In genomic region chr9:21090972-21091706, GRCm38 (mm10) we compare ENCODE assay signal across 8 mouse cellular contexts. TPM values are rescaled to one million over a fixed set of nuclear protein-coding genes. Genes with fewer than 3 reads are reported as not detected.
DNase-seq lines count a peak whose midpoint lies in the region; ATAC-seq and TF ChIP-seq lines count a peak whose summit lies in the region.

No protein-coding gene starts in this region.

- 1% methylated on average over 24 of the region's 24 CpGs for WGBS in heart, embryonic 15.5 days
- WGBS in forebrain, postnatal 0 days, result 3% methylated on average over 24 of the region's 24 CpGs
- WGBS in liver, embryonic 15.5 days (ENCODE audit: insufficient replicate concordance), result under 1% methylated on average over 24 of the region's 24 CpGs

- peak overlapping the region; percentile 73 for H3K9ac ChIP-seq in heart, embryonic 15.5 days
- H3K9ac ChIP-seq in forebrain, postnatal 0 days, result peak overlapping the region; percentile 77
- H3K9ac ChIP-seq in liver, embryonic 15.5 days, result peak overlapping the region; percentile 66

- ATAC-seq in heart, embryonic 15.5 days (replicated peaks; ENCODE audit: insufficient number of reproducible peaks, insufficient read depth, low FRiP score, low read depth), result peak; percentile 2; the same call in 1 of the 2 replicates
- peak; percentile 1 for ATAC-seq in forebrain, postnatal 0 days
- peak; percentile 2; the same call in 1 of the 2 replicates for ATAC-seq in liver, embryonic 15.5 days (ENCODE audit: insufficient read depth)
- ATAC-seq in inflammation-experienced regulatory T-cells, adult 6 months, result no peak
- no peak for ATAC-seq in activated CD4-positive, CD25-positive, alpha-beta regulatory T cell, adult 4 months

- H3K27me3 ChIP-seq in heart, embryonic 15.5 days, result no peaks in the 10 kb centered on the region
- no peaks in the 10 kb centered on the region for H3K27me3 ChIP-seq in forebrain, postnatal 0 days (ENCODE audit: insufficient read depth, low read length)
- no peaks in the 10 kb centered on the region for H3K27me3 ChIP-seq in liver, embryonic 15.5 days

- H3K4me3 ChIP-seq in heart, embryonic 15.5 days, result peak overlapping the region; percentile 74
- H3K4me3 ChIP-seq in forebrain, postnatal 0 days (ENCODE audit: low read depth, low read length), result peak overlapping the region; percentile 71
- peak overlapping the region; percentile 76 for H3K4me3 ChIP-seq in liver, embryonic 15.5 days (replicated peaks)

- H3K4me2 ChIP-seq in heart, embryonic 15.5 days, result peak overlapping the region; percentile 85
- H3K4me2 ChIP-seq in forebrain, postnatal 0 days (ENCODE audit: low read depth), result peak overlapping the region; percentile 72
- H3K4me2 ChIP-seq in liver, embryonic 15.5 days, result peak overlapping the region; percentile 82

- H3K4me1 ChIP-seq in heart, embryonic 15.5 days (replicated peaks), result peaks cover 24% of the 10 kb centered on the region
- peaks cover 7% of the 10 kb centered on the region for H3K4me1 ChIP-seq in forebrain, postnatal 0 days (ENCODE audit: insufficient read depth)
- H3K4me1 ChIP-seq in liver, embryonic 15.5 days (replicated peaks), result peaks cover 48% of the 10 kb centered on the region

- DNase-seq in heart, adult 11 months, result no peak
- DNase-seq in Muller cell, postnatal 12 days (ENCODE audit: inconsistent ontology term), result peak; percentile 32
- DNase-seq in forebrain, postnatal 0 days, result no peak
- DNase-seq in left cerebral cortex, adult 9 months (ENCODE audit: low spot score in 2 of 2), result no peak

- peaks cover 40% of the 10 kb centered on the region for H3K36me3 ChIP-seq in heart, embryonic 15.5 days
- peaks cover 36% of the 10 kb centered on the region for H3K36me3 ChIP-seq in forebrain, postnatal 0 days (ENCODE audit: insufficient read depth)
- peaks cover 46% of the 10 kb centered on the region for H3K36me3 ChIP-seq in liver, embryonic 15.5 days (replicated peaks)

- H3K9me3 ChIP-seq in heart, embryonic 15.5 days (replicated peaks), result no peaks in the 10 kb centered on the region
- H3K9me3 ChIP-seq in forebrain, postnatal 0 days (ENCODE audit: low read length), result no peaks in the 10 kb centered on the region
- H3K9me3 ChIP-seq in liver, embryonic 15.5 days (replicated peaks), result no peaks in the 10 kb centered on the region

- no peak for TF ChIP-seq CTCF in forebrain, postnatal 0 days (IDR thresholded peaks at IDR 0.05; ENCODE audit: low read depth)

- H3K27ac ChIP-seq in heart, embryonic 15.5 days, result peak overlapping the region; percentile 90
- peak overlapping the region; percentile 89 for H3K27ac ChIP-seq in forebrain, postnatal 0 days (ENCODE audit: low read depth, low read length)
- H3K27ac ChIP-seq in liver, embryonic 15.5 days (replicated peaks), result peak overlapping the region; percentile 84

RNA-seq across cellular contexts. Expression of gene Gm38431, which starts 0.7 kb away (rescaled TPM):
- polyA plus RNA-seq in heart, embryonic 15.5 days (2015; fragmentation: Nextera tagmentation; extraction: Ambion mirVana), result 1.1 and 2.3 TPM in 2 replicates
- 0.43 and 3.4 TPM in 2 replicates for total RNA-seq in forebrain, postnatal 0 days (2014; rRNA removed)
- 0.34 and 0.44 TPM in 2 replicates for polyA plus RNA-seq in forebrain, postnatal 0 days (2015; fragmentation: Nextera tagmentation; extraction: Ambion mirVana)
- polyA plus RNA-seq in liver, embryonic 15.5 days (2015; fragmentation: Nextera tagmentation; extraction: Ambion mirVana), result 1.9 and 2.4 TPM in 2 replicates
- polyA plus RNA-seq in inflammation-experienced regulatory T-cells, adult 6 months (2017; shearing (Covaris generic)), result 1 to 10 TPM in 1 of 3 experiments, under 1 TPM in 1, not detected in 1; 0.31 to 8.4 TPM
- polyA plus RNA-seq in activated CD4-positive, CD25-positive, alpha-beta regulatory T cell, adult 4 months (2017; shearing (Covaris generic)), result 1 to 10 TPM in 1 of 2 experiments, under 1 TPM in 1; 0.67 to 3.2 TPM

RNA-seq across cellular contexts. Expression of gene Raver1, which starts 0.7 kb away (rescaled TPM):
- polyA plus RNA-seq in heart, embryonic 15.5 days (2015; fragmentation: Nextera tagmentation; extraction: Ambion mirVana), result 33.5 and 53.2 TPM in 2 replicates
- total RNA-seq in forebrain, postnatal 0 days (2014; rRNA removed), result 24.5 and 40.3 TPM in 2 replicates
- polyA plus RNA-seq in forebrain, postnatal 0 days (2015; fragmentation: Nextera tagmentation; extraction: Ambion mirVana), result 23.2 and 24.3 TPM in 2 replicates
- polyA plus RNA-seq in liver, embryonic 15.5 days (2015; fragmentation: Nextera tagmentation; extraction: Ambion mirVana), result 21.7 and 23.4 TPM in 2 replicates
- polyA plus RNA-seq in inflammation-experienced regulatory T-cells, adult 6 months (2017; shearing (Covaris generic)), result 10 to 100 TPM; 16.6 to 23.9 (median 21.3) TPM
- 10 to 100 TPM; 22.8 to 25.1 TPM for polyA plus RNA-seq in activated CD4-positive, CD25-positive, alpha-beta regulatory T cell, adult 4 months (2017; shearing (Covaris generic))

RNA-seq across cellular contexts. Expression of gene Fdx1l, which starts 17.7 kb away (rescaled TPM):
- 42.9 and 52.3 TPM in 2 replicates for polyA plus RNA-seq in heart, embryonic 15.5 days (2015; fragmentation: Nextera tagmentation; extraction: Ambion mirVana)
- total RNA-seq in forebrain, postnatal 0 days (2014; rRNA removed), result 63.2 and 69.2 TPM in 2 replicates
- 79.4 and 94.9 TPM in 2 replicates for polyA plus RNA-seq in forebrain, postnatal 0 days (2015; fragmentation: Nextera tagmentation; extraction: Ambion mirVana)
- 29.1 and 31.1 TPM in 2 replicates for polyA plus RNA-seq in liver, embryonic 15.5 days (2015; fragmentation: Nextera tagmentation; extraction: Ambion mirVana)
- 10 to 100 TPM in 2 of 3 experiments, 1 to 10 TPM in 1; 9.8 to 15.0 (median 14.9) TPM for polyA plus RNA-seq in inflammation-experienced regulatory T-cells, adult 6 months (2017; shearing (Covaris generic))
- 10 to 100 TPM; 14.3 to 17.2 TPM for polyA plus RNA-seq in activated CD4-positive, CD25-positive, alpha-beta regulatory T cell, adult 4 months (2017; shearing (Covaris generic))

RNA-seq across cellular contexts. Expression of gene Gm49373, which starts 18.2 kb away (rescaled TPM):
- polyA plus RNA-seq in heart, embryonic 15.5 days (2015; fragmentation: Nextera tagmentation; extraction: Ambion mirVana), result 0.26 and 0.79 TPM in 2 replicates
- 1.5 and 2.6 TPM in 2 replicates for total RNA-seq in forebrain, postnatal 0 days (2014; rRNA removed)
- 0.74 and 0.79 TPM in 2 replicates for polyA plus RNA-seq in forebrain, postnatal 0 days (2015; fragmentation: Nextera tagmentation; extraction: Ambion mirVana)
- 0.18 and 0.50 TPM in 2 replicates for polyA plus RNA-seq in liver, embryonic 15.5 days (2015; fragmentation: Nextera tagmentation; extraction: Ambion mirVana)
- not detected for polyA plus RNA-seq in inflammation-experienced regulatory T-cells, adult 6 months (2017; shearing (Covaris generic))
- polyA plus RNA-seq in activated CD4-positive, CD25-positive, alpha-beta regulatory T cell, adult 4 months (2017; shearing (Covaris generic)), result not detected

RNA-seq across cellular contexts. Expression of gene Zglp1, which starts 24.2 kb away (rescaled TPM):
- polyA plus RNA-seq in heart, embryonic 15.5 days (2015; fragmentation: Nextera tagmentation; extraction: Ambion mirVana), result 0.42 TPM in 1 of 2 replicates, not detected in the other
- not detected in 2 replicates for total RNA-seq in forebrain, postnatal 0 days (2014; rRNA removed)
- polyA plus RNA-seq in forebrain, postnatal 0 days (2015; fragmentation: Nextera tagmentation; extraction: Ambion mirVana), result 0.56 and 0.84 TPM in 2 replicates
- 0.63 TPM in 1 of 2 replicates, not detected in the other for polyA plus RNA-seq in liver, embryonic 15.5 days (2015; fragmentation: Nextera tagmentation; extraction: Ambion mirVana)
- 1 to 10 TPM in 1 of 3 experiments, under 1 TPM in 1, not detected in 1; 0.82 to 3.0 TPM for polyA plus RNA-seq in inflammation-experienced regulatory T-cells, adult 6 months (2017; shearing (Covaris generic))
- polyA plus RNA-seq in activated CD4-positive, CD25-positive, alpha-beta regulatory T cell, adult 4 months (2017; shearing (Covaris generic)), result under 1 TPM in 1 of 2 experiments, not detected in 1; 0.66 TPM

Comparison
In these comparisons a context has a peak if more than half of its experiments do, and no peak if none do; other contexts are left out.
1. ATAC-seq: peak in heart, embryonic 15.5 days (single experiment), forebrain, postnatal 0 days (single experiment) and liver, embryonic 15.5 days (single experiment); none in inflammation-experienced regulatory T-cells, adult 6 months (single experiment) and activated CD4-positive, CD25-positive, alpha-beta regulatory T cell, adult 4 months (single experiment).
2. Peak in every context shown above with its lines, with median percentiles within 50 percentile points of each other: H3K27ac ChIP-seq, H3K4me2 ChIP-seq, H3K4me3 ChIP-seq and H3K9ac ChIP-seq.